Mouse (Mus musculus) liver, embryonic 14 days (tissue): ENCODE measurements around the gene Fcgr2b. TPM values are rescaled to one million over a fixed set of nuclear protein-coding genes. Genes with fewer than 3 reads are reported as not detected.

ENCODE experiments used
- polyA plus RNA-seq: library from polyadenylated mRNA; depleted of rRNA; stranded (reverse); fragments of >200 nt; gene quantifications from 2 replicates; pipeline ENCODE4 v1.2.3, GENCODE M21; 2012; rRNA removed

Gene Fcgr2b
- polyA plus RNA-seq, result 2.3 and 3.0 TPM in 2 replicates

GRCm38 (mm10) chr1:170976447-170976846, at the start of gene Fcgr2b:
Fcgr2b (minus strand) TSS chr1:170976547.

GRCm38 (mm10) chr1:171018737-171019136, 42.4 kb upstream of the Fcgr2b start, which contains the start of gene Fcgr4:
Fcgr4 (plus strand) TSS chr1:171018920.

GRCm38 (mm10) chr1:170927378-170927777, 49.0 kb downstream of the Fcgr2b start, which contains the start of gene Fcrla:
Fcrla (minus strand) TSS chr1:170927583.

GRCm38 (mm10) chr1:170912891-170913615, 63.3 kb downstream of the Fcgr2b start, which contains the start of gene Fcrlb:
Fcrlb (minus strand) TSS chr1:170912941.

Other genes starting within 250 kb of the Fcgr2b start
- gene Atf6, start 108.8 kb downstream of the Fcgr2b start, polyA plus RNA-seq, result 4.7 and 5.5 TPM in 2 replicates
- gene Gm26620, start 91.5 kb downstream of the Fcgr2b start, polyA plus RNA-seq, result 0.33 and 0.44 TPM in 2 replicates
- 13.8 and 16.3 TPM in 2 replicates for gene Dusp12, start 91.0 kb downstream of the Fcgr2b start, polyA plus RNA-seq
- gene Fcrlb, start 63.6 kb downstream of the Fcgr2b start, polyA plus RNA-seq, result 0.03 and 0.09 TPM in 2 replicates
- 0.21 and 0.35 TPM in 2 replicates for gene Fcrla, start 49.0 kb downstream of the Fcgr2b start, polyA plus RNA-seq
- 2.2 and 3.8 TPM in 2 replicates for gene Fcgr4, start 42.4 kb upstream of the Fcgr2b start, polyA plus RNA-seq
- gene Fcgr3, start 88.4 kb upstream of the Fcgr2b start, polyA plus RNA-seq, result 14.0 and 18.2 TPM in 2 replicates
- gene Cfap126, start 137.4 kb upstream of the Fcgr2b start, polyA plus RNA-seq, result 2.0 and 2.2 TPM in 2 replicates
- 101 and 123 TPM in 2 replicates for gene Sdhc, start 174.1 kb upstream of the Fcgr2b start, polyA plus RNA-seq
- gene Mpz, start 174.2 kb upstream of the Fcgr2b start, polyA plus RNA-seq, result 0.08 and 0.11 TPM in 2 replicates
- 1.0 and 1.1 TPM in 2 replicates for gene Pcp4l1, start 219.7 kb upstream of the Fcgr2b start, polyA plus RNA-seq
- 0.59 and 0.90 TPM in 2 replicates for gene Nr1i3, start 237.4 kb upstream of the Fcgr2b start, polyA plus RNA-seq
- gene Tomm40l, start 246.0 kb upstream of the Fcgr2b start, polyA plus RNA-seq, result 10.6 and 11.9 TPM in 2 replicates
- gene Apoa2, start 248.5 kb upstream of the Fcgr2b start, polyA plus RNA-seq, result 2,548 and 2,817 TPM in 2 replicates